Mouse (Mus musculus) heart, adult 2 months (tissue): Measurements from ENCODE around the gene Gfi1b. TPM values are rescaled to one million over a fixed set of nuclear protein-coding genes. Genes with fewer than 3 reads are reported as not detected.

ENCODE experiments used
- DNase-seq, 2 experiments: peaks; one replicate each; pipeline ENCODE4 v3.0.0; 2021
- H3K27ac ChIP-seq: fragments of 200-600 bp; 2 replicates; pipeline ENCODE4 v1.8.1; 2022
- H3K27me3 ChIP-seq: fragments of 200-500 bp; 2 replicates; pipeline ENCODE4 v1.6.1; 2012; ENCODE audit warnings: mild to moderate bottlenecking, low read length, inconsistent platforms, mixed read lengths; ENCODE audit not compliant: control insufficient read depth, insufficient read depth
- H3K36me3 ChIP-seq: fragments of 200-500 bp; 2 replicates; pipeline ENCODE4 v1.6.1; 2012; ENCODE audit warnings: low read length, inconsistent platforms; ENCODE audit not compliant: control insufficient read depth, insufficient read depth
- H3K4me1 ChIP-seq: fragments of 200-500 bp; 2 replicates; pipeline ENCODE4 v1.6.1; 2011; ENCODE audit warnings: low read length; ENCODE audit not compliant: control insufficient read depth, insufficient read depth
- H3K4me3 ChIP-seq: fragments of 200-600 bp; 2 replicates; pipeline ENCODE4 v1.8.1; 2022
- H3K79me2 ChIP-seq: fragments of 200-500 bp; replicated peaks from 2 replicates; pipeline ENCODE4 v1.6.1; 2012; ENCODE audit warnings: mild to moderate bottlenecking, inconsistent platforms, low read length, moderate library complexity, mixed read lengths; ENCODE audit not compliant: control insufficient read depth, insufficient read depth
- H3K9ac ChIP-seq: fragments of 200-500 bp; 2 replicates; pipeline ENCODE4 v1.6.1; 2012; ENCODE audit warnings: low read depth, mild to moderate bottlenecking, control low read depth, inconsistent platforms, low read length, mixed read lengths
- CTCF ChIP-seq: fragments of 200-600 bp; IDR thresholded peaks from 2 replicates; pipeline ENCODE4 v1.8.1; 2022; ENCODE audit warnings: antibody characterized with exemption, mild to moderate bottlenecking, moderate library complexity
- EP300 ChIP-seq: fragments of 200-500 bp; IDR thresholded peaks from 2 replicates; pipeline ENCODE4 v1.6.1; 2011; ENCODE audit warnings: low read depth, low read length, control low read depth; ENCODE audit not compliant: insufficient read depth
- POLR2A ChIP-seq: fragments of 200-500 bp; IDR thresholded peaks from 2 replicates; pipeline ENCODE4 v1.6.1; 2011; ENCODE audit warnings: mild to moderate bottlenecking, low read depth, low read length, control low read depth; ENCODE audit not compliant: insufficient read depth
- WGBS: fragments of 180-500 bp; shearing (Covaris S2); methylation state at CpG from one replicate; pipeline ENCODE4 v1.1.7; 2018; 5-methylcytosine and 5-hydroxymethylcytosine counted together
- intact Hi-C: fragments of 180-260 bp; cut with DNase I; formaldehyde crosslinking; loops from one replicate; pipeline ENCODE4 v1.15.1; 2025
- polyA plus RNA-seq: library from polyadenylated mRNA; depleted of rRNA; stranded (reverse); fragments of >200 nt; gene quantifications from 2 replicates; pipeline ENCODE4 v1.2.3, GENCODE M21; 2012
- total RNA-seq, 2 experiments: library from RNA; stranded (reverse); gene quantifications; 2 replicates each; pipeline ENCODE4 v1.2.3; 2021

The Gfi1b gene
- total and polyA plus RNA-seq, 3 experiments = 0.12 TPM; not detected in 2

- no peaks in the 10 kb centered on the region for H3K36me3 ChIP-seq
- no peak overlapping the region for H3K9ac ChIP-seq
- no peaks in the 10 kb centered on the region for H3K79me2 ChIP-seq
- DNase-seq = no peak
- intact Hi-C loops = no loop called here
- H3K27ac ChIP-seq = no peak overlapping the region
- 49% methylated on average over 12 of the region's 12 CpGs for WGBS
- no peak for TF ChIP-seq EP300
- TF ChIP-seq POLR2A = no peak
- TF ChIP-seq CTCF = no peak
- H3K27me3 ChIP-seq = no peaks in the 10 kb centered on the region
- no peaks in the 10 kb centered on the region for H3K4me1 ChIP-seq
- H3K4me3 ChIP-seq = no peak overlapping the region
Measured at GRCm38 (mm10) chr2:28598692-28599568, 22.9 kb downstream of the Gfi1b start.

- no peak for DNase-seq
- H3K27me3 ChIP-seq = no peaks in the 10 kb centered on the region; the same call in 1 of the 2 replicates
- no peak overlapping the region for H3K9ac ChIP-seq
- H3K4me3 ChIP-seq = no peak overlapping the region
- TF ChIP-seq CTCF = no peak
- no peak for TF ChIP-seq EP300
- no peak for TF ChIP-seq POLR2A
- intact Hi-C loops = no loop called here
- 74% methylated on average over 7 of the region's 7 CpGs for WGBS
- H3K4me1 ChIP-seq = no peaks in the 10 kb centered on the region
- H3K79me2 ChIP-seq = no peaks in the 10 kb centered on the region
- no peak overlapping the region for H3K27ac ChIP-seq
- H3K36me3 ChIP-seq = no peaks in the 10 kb centered on the region
Measured at GRCm38 (mm10) chr2:28597733-28598547, 23.8 kb downstream of the Gfi1b start.

- WGBS = 92% methylated on average over 7 of the region's 7 CpGs
- no peak for DNase-seq
- intact Hi-C loops = no loop called here
Measured at GRCm38 (mm10) chr2:28596998-28597397, 24.8 kb downstream of the Gfi1b start.

GRCm38 (mm10) chr2:28596021-28596420, 25.8 kb downstream of the Gfi1b start:
- Histone ChIP-seq H3K4me3 (no peak overlapping the region), H3K36me3 (no peaks in the 10 kb centered on the region), H3K27ac (no peak overlapping the region), H3K27me3 (no peaks in the 10 kb centered on the region; the same call in 1 of the 2 replicates), H3K9ac (no peak overlapping the region), H3K4me1 (no peaks in the 10 kb centered on the region), H3K79me2 (no peaks in the 10 kb centered on the region)
- DNase-seq = no peak
- 77% methylated on average over 7 of the region's 7 CpGs for WGBS
- TF ChIP-seq CTCF (no peak), POLR2A (no peak), EP300 (no peak)
- intact Hi-C loops = no loop called here

More at GRCm38 (mm10) chr2:28596998-28597397, 24.8 kb downstream of the Gfi1b start:
- Histone ChIP-seq H3K27me3 (no peaks in the 10 kb centered on the region; the same call in 1 of the 2 replicates), H3K79me2 (no peaks in the 10 kb centered on the region), H3K9ac (no peak overlapping the region), H3K4me3 (no peak overlapping the region), H3K4me1 (no peaks in the 10 kb centered on the region), H3K27ac (no peak overlapping the region), H3K36me3 (no peaks in the 10 kb centered on the region)
- TF ChIP-seq POLR2A (no peak), CTCF (peak; percentile 17; the same call in 1 of the 2 replicates)

GRCm38 (mm10) chr2:28592809-28593208, 29.0 kb downstream of the Gfi1b start:
- Histone ChIP-seq H3K79me2 (no peaks in the 10 kb centered on the region), H3K27ac (no peak overlapping the region), H3K4me3 (no peak overlapping the region), H3K36me3 (no peaks in the 10 kb centered on the region), H3K4me1 (no peaks in the 10 kb centered on the region), H3K27me3 (no peaks in the 10 kb centered on the region; the same call in 1 of the 2 replicates), H3K9ac (no peak overlapping the region)
- intact Hi-C loops = loop anchor here (1.0 kb wide), 1 partner anchor 29 kb away; no protein-coding TSS in a partner anchor
- peak; percentile 56 for DNase-seq
- 6% methylated on average over 15 of the region's 15 CpGs for whole genome bisulfite sequencing
- no peak for TF ChIP-seq POLR2A
- TF ChIP-seq EP300 = 0 out of 2 replicates have a peak, but pooled peaks have one; percentile 26
- TF ChIP-seq CTCF = peak; percentile 89

GRCm38 (mm10) chr2:28591479-28591878, 30.3 kb downstream of the Gfi1b start:
- no peak for DNase-seq
- Histone ChIP-seq H3K79me2 (no peaks in the 10 kb centered on the region), H3K36me3 (no peaks in the 10 kb centered on the region), H3K9ac (no peak overlapping the region), H3K27me3 (no peaks in the 10 kb centered on the region; the same call in 1 of the 2 replicates), H3K27ac (no peak overlapping the region), H3K4me1 (no peaks in the 10 kb centered on the region), H3K4me3 (no peak overlapping the region)
- intact Hi-C loops = no loop called here
- TF ChIP-seq EP300 (no peak), POLR2A (no peak), CTCF (no peak)
- WGBS = 44% methylated on average over 2 of the region's 2 CpGs
